Mouse (Mus musculus) embryonic facial prominence, embryonic 10.5 days (tissue): ENCODE results near the gene Lix1. TPM values are rescaled to one million over a fixed set of nuclear protein-coding genes. Genes with fewer than 3 reads are reported as not detected.

Source experiments
- DNase-seq: peaks from one replicate; pipeline ENCODE4 v3.0.0-alpha.2; 2017; ENCODE audit warnings: low spot score
- H3K27ac ChIP-seq: fragments of 300-500 bp; sonication (generic); replicated peaks from 2 replicates; pipeline ENCODE4 v1.5.1; 2016; ENCODE audit warnings: mild to moderate bottlenecking
- H3K27me3 ChIP-seq: fragments of 300-500 bp; sonication (generic); replicated peaks from 2 replicates; pipeline ENCODE4 v1.6.1; 2016; ENCODE audit warnings: low read depth, mild to moderate bottlenecking; ENCODE audit not compliant: poor library complexity, severe bottlenecking
- H3K36me3 ChIP-seq: fragments of 300-500 bp; sonication (generic); replicated peaks from 2 replicates; pipeline ENCODE4 v1.6.1; 2016; ENCODE audit warnings: mild to moderate bottlenecking, moderate library complexity
- H3K4me1 ChIP-seq: fragments of 300-500 bp; sonication (generic); 2 replicates; pipeline ENCODE4 v1.6.1; 2016
- H3K4me3 ChIP-seq: fragments of 300-500 bp; sonication (generic); 2 replicates; pipeline ENCODE4 v1.5.1; 2016; ENCODE audit warnings: mild to moderate bottlenecking, moderate library complexity
- H3K9me3 ChIP-seq: fragments of 300-500 bp; sonication (generic); 2 replicates; pipeline ENCODE4 v1.6.1; 2016; ENCODE audit warnings: mild to moderate bottlenecking
- WGBS: fragments of 180-500 bp; shearing (Covaris S2); methylation state at CpG from one replicate; pipeline ENCODE4 v1.1.7; 2016; 5-methylcytosine and 5-hydroxymethylcytosine counted together
- polyA plus RNA-seq: library from polyadenylated mRNA; unstranded; fragments of >200 nt; fragmentation: Nextera tagmentation; extraction: Ambion mirVana; gene quantifications from 2 replicates; pipeline ENCODE4 v1.2.1, GENCODE M21; 2016

The Lix1 gene
- polyA plus RNA-seq, 1 experiment from 2014 or later = 83.9 TPM

DNA sequence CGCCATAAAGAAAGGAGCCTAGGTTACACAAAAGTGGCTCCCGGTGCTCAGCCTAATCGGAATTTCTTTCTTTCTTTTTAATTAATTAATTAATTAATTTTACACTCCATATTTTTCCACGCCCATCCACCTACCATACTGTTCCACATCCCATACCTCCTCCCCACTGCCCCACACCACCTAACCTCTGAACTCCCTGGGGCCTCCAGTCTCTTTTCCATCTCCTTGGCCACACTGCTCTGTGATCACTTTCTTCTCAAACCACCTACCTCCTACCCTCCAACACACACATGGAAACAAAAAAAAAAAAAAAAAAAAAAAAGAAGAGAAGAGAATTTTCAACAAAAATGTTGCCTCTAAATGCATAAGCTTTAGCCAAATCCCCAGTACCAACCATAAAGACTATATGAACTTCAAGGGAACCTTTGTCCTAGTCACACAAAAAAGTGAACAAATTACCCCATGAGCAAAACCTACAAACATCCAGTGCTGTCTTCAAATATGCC is 22.9 kb downstream of the Lix1 start:
- WGBS = 35% methylated on average over 4 of the region's 4 CpGs

GRCm38 (mm10) chr17:17425906-17426305 is 23.4 kb downstream of the Lix1 start:
- Histone ChIP-seq H3K27me3 (no peaks in the 10 kb centered on the region), H3K36me3 (peaks cover 35% of the 10 kb centered on the region), H3K9me3 (no peaks in the 10 kb centered on the region), H3K4me1 (peaks cover 18% of the 10 kb centered on the region), H3K27ac (no peak overlapping the region), H3K4me3 (no peak overlapping the region)
- WGBS = 30% methylated on average over 3 of the region's 3 CpGs
- DNase-seq = peak; percentile 39

More for the DNA sequence above, 22.9 kb downstream of the Lix1 start:
- no peak for DNase-seq
- H3K27ac ChIP-seq = peak overlapping the region; percentile 45; the same call in 1 of the 2 replicates
- peaks cover 31% of the 10 kb centered on the region for H3K36me3 ChIP-seq
- H3K4me3 ChIP-seq = no peak overlapping the region
- H3K27me3 ChIP-seq = no peaks in the 10 kb centered on the region
- H3K4me1 ChIP-seq = peaks cover 18% of the 10 kb centered on the region
- no peaks in the 10 kb centered on the region for H3K9me3 ChIP-seq

GRCm38 (mm10) chr17:17428888-17429287 is 26.4 kb downstream of the Lix1 start:
- no peak for DNase-seq
- no peak overlapping the region for H3K4me3 ChIP-seq
- H3K27ac ChIP-seq = no peak overlapping the region
- peaks cover 31% of the 10 kb centered on the region for H3K36me3 ChIP-seq
- H3K4me1 ChIP-seq = peaks cover 18% of the 10 kb centered on the region
- no peaks in the 10 kb centered on the region for H3K27me3 ChIP-seq
- 78% methylated on average over 2 of the region's 2 CpGs for WGBS
- H3K9me3 ChIP-seq = no peaks in the 10 kb centered on the region

GRCm38 (mm10) chr17:17433679-17434078 is 31.2 kb downstream of the Lix1 start:
- Histone ChIP-seq H3K4me3 (no peak overlapping the region), H3K4me1 (peaks cover 5% of the 10 kb centered on the region), H3K9me3 (no peaks in the 10 kb centered on the region), H3K27ac (no peak overlapping the region), H3K27me3 (no peaks in the 10 kb centered on the region), H3K36me3 (peaks cover 16% of the 10 kb centered on the region)
- WGBS = 84% methylated on average over 4 of the region's 4 CpGs
- no peak for DNase-seq

DNA sequence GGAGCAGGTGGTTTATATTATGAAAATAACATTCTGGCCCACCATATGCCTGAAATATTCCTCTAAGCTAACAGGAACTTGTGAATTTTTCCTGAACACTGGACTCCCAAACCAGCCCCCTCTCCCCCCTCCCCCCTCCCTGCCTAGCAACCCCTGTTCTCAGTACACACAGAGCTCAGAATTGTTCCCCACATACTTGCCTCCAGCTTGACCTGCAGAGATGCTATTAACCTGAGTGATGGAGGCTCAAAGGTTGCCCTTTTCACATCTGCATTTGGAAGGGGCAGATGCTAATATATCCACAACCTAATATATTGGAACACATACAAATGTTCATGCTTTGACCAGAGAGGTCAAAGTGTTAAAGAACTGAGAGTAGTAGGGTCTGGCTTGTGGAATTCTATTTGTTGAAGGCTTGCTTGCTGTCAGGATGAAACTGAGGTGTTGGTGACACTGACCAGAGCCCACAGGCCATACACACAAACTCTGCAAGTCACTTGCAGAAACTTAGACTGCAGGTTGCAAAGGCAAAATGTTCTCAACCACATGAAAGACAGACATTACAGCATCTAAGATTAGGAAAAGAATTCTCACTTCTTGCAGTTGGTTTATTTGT is 36.2 kb downstream of the Lix1 start:
- Histone ChIP-seq H3K9me3 (no peaks in the 10 kb centered on the region), H3K27me3 (no peaks in the 10 kb centered on the region), H3K4me1 (peaks cover 22% of the 10 kb centered on the region), H3K4me3 (no peak overlapping the region), H3K36me3 (peaks cover 3% of the 10 kb centered on the region; the same call in 1 of the 2 replicates), H3K27ac (peak overlapping the region; percentile 30; the same call in 1 of the 2 replicates)
- peak; percentile 68 for DNase-seq

DNA sequence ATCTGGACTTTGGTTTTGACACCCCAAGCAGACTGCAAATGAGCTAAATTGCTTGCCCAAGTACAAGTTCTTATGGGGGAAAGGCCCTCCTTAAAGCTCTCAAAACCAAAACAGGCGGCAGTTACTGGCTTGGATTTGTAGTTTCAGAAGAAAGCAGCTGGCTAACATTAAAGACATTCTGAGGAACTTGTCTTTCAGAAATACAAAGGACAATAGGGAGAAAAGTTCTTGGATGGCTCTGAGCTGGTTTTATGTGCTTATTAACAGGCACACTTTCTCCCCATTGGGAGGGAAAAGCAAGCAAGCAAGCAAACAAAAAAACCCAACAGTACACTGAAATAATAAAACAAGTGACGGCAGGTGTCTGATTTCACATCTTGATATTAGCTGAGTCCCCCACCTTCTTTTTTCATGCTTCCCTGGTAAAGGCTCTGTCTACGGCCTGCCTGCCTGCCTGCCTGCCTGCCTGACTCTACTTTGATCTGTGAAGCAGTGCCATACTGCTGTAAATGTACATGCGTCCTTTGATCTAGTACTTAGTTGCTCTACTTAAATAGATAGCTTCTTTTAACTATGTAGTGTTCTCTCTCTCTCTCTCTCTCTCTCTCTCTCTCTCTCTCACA is 39.5 kb downstream of the Lix1 start:
- Histone ChIP-seq H3K27me3 (no peaks in the 10 kb centered on the region), H3K4me1 (peaks cover 30% of the 10 kb centered on the region), H3K4me3 (no peak overlapping the region), H3K27ac (peak overlapping the region; percentile 69), H3K36me3 (peaks cover 34% of the 10 kb centered on the region), H3K9me3 (no peaks in the 10 kb centered on the region)
- 37% methylated on average over 4 of the region's 4 CpGs for WGBS
- DNase-seq = peak; percentile 23

GRCm38 (mm10) chr17:17444297-17444886 is 41.9 kb downstream of the Lix1 start:
- WGBS = 86% methylated on average over 3 of the region's 3 CpGs
- Histone ChIP-seq H3K27ac (no peak overlapping the region; the same call in 1 of the 2 replicates), H3K27me3 (no peaks in the 10 kb centered on the region), H3K9me3 (no peaks in the 10 kb centered on the region), H3K4me3 (no peak overlapping the region), H3K36me3 (peaks cover 34% of the 10 kb centered on the region), H3K4me1 (peaks cover 37% of the 10 kb centered on the region)
- DNase-seq = no peak

DNA sequence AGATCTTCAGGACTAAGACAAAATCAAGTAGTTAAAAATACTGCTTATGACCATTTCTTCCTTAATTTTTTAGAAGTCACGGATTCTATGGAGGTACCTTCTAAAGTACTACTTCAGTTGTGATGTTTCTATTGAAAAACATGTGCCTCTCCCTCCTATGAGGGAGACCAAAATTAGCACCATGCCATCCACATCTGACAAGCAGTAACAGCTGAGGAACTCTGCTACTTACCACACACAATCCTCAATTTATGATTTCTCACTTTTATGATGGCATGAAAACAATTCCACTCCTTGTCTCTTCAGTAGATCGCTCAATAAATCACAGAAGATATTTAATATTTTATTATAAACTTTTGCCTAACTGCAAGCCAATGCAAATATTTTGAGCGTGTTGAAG is 44.2 kb downstream of the Lix1 start:
- peaks cover 34% of the 10 kb centered on the region for H3K36me3 ChIP-seq
- peaks cover 39% of the 10 kb centered on the region for H3K4me1 ChIP-seq
- no peak overlapping the region for H3K4me3 ChIP-seq
- WGBS = 92% methylated on average over 3 of the region's 3 CpGs
- DNase-seq = no peak
- no peak overlapping the region for H3K27ac ChIP-seq
- H3K27me3 ChIP-seq = no peaks in the 10 kb centered on the region
- no peaks in the 10 kb centered on the region for H3K9me3 ChIP-seq

DNA sequence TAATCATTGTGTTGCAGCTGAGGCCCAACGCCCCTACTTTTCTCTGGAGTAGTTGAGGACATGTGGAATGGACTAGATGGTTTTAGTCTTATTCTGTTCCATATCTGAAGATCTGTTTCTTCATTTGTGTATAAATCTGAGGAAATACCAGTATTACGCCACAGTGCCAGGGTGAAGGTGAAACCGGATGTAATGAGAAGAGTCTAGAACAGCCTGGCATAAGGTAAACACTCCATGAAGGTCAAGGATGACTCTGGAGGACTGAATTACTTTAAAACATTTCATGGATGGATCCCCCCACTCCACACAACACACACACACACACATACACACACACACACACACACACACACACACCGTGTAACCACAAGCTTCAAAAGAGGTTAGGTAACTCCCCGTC is 45.3 kb downstream of the Lix1 start:
- peaks cover 34% of the 10 kb centered on the region for H3K36me3 ChIP-seq
- no peak overlapping the region for H3K4me3 ChIP-seq
- H3K27ac ChIP-seq = peak overlapping the region; percentile 82; the same call in 1 of the 2 replicates
- no peaks in the 10 kb centered on the region for H3K27me3 ChIP-seq
- WGBS = 83% methylated on average over 5 of the region's 5 CpGs
- no peaks in the 10 kb centered on the region for H3K9me3 ChIP-seq
- H3K4me1 ChIP-seq = peaks cover 33% of the 10 kb centered on the region
- DNase-seq = no peak

DNA sequence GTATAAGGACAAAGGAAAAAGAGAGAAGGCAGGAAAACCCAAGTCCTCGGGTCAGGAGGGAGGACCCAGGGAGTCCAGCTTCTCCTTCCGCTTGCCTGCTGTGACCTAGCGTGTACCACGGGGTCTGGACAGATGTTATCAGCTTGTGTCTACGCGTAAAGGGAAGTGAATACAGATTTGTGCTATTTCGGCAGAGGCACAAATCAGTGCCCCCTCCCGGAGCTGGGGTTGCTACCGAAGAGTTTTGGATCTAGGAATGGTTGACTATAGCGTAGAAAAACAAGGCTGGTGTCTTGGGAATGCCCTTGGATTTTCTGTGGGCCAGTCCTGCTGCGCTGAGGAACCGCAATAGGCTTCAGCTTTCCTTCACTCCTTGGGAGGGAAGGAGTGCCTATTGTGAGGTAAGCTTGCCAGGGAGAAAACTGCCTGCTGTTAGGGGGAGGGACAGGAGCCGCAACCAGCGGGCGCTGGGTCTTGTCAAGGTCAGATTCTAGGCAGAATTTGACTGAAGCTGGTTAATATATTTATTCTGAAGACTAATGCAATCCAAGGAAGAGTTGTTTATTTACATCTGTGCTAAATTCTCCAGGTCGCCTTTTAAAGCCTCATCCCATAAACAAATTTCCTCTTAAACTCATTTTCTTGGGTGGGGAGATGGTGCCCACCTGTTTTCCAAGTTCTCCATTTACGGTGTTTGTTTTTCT is 46.4 kb downstream of the Lix1 start:
- peaks cover 33% of the 10 kb centered on the region for H3K4me1 ChIP-seq
- H3K36me3 ChIP-seq = peaks cover 29% of the 10 kb centered on the region
- H3K4me3 ChIP-seq = peak overlapping the region; percentile 45
- H3K27me3 ChIP-seq = no peaks in the 10 kb centered on the region
- peak overlapping the region; percentile 82 for H3K27ac ChIP-seq
- peak; percentile 67 for DNase-seq
- 3% methylated on average over 17 of the region's 17 CpGs for WGBS
- H3K9me3 ChIP-seq = no peaks in the 10 kb centered on the region

- 9% methylated on average over 5 of the region's 5 CpGs for WGBS
- Histone ChIP-seq H3K27ac (peak overlapping the region; percentile 82), H3K9me3 (no peaks in the 10 kb centered on the region), H3K36me3 (peaks cover 25% of the 10 kb centered on the region), H3K4me3 (peak overlapping the region; percentile 45), H3K4me1 (peaks cover 31% of the 10 kb centered on the region), H3K27me3 (no peaks in the 10 kb centered on the region)
- DNase-seq = peak; percentile 26
Observed at GRCm38 (mm10) chr17:17449441-17449770, 46.9 kb downstream of the Lix1 start.

- H3K9me3 ChIP-seq = no peaks in the 10 kb centered on the region
- no peak overlapping the region for H3K4me3 ChIP-seq
- H3K27ac ChIP-seq = no peak overlapping the region
- peaks cover 25% of the 10 kb centered on the region for H3K4me1 ChIP-seq
- peaks cover 20% of the 10 kb centered on the region for H3K36me3 ChIP-seq
- H3K27me3 ChIP-seq = no peaks in the 10 kb centered on the region
- 82% methylated on average over 1 of the region's 1 CpGs for WGBS
- no peak for DNase-seq
Observed at GRCm38 (mm10) chr17:17451102-17451501, 48.6 kb downstream of the Lix1 start.
